Mouse (Mus musculus) 3T3-L1 (cell line): ENCODE results near the gene C8b.

Experiments used
- DNase-seq: peaks from one replicate; pipeline ENCODE4 v3.0.0-alpha.2; 2015; ENCODE audit warnings: low read depth, low spot score

The C8b gene

DNA sequence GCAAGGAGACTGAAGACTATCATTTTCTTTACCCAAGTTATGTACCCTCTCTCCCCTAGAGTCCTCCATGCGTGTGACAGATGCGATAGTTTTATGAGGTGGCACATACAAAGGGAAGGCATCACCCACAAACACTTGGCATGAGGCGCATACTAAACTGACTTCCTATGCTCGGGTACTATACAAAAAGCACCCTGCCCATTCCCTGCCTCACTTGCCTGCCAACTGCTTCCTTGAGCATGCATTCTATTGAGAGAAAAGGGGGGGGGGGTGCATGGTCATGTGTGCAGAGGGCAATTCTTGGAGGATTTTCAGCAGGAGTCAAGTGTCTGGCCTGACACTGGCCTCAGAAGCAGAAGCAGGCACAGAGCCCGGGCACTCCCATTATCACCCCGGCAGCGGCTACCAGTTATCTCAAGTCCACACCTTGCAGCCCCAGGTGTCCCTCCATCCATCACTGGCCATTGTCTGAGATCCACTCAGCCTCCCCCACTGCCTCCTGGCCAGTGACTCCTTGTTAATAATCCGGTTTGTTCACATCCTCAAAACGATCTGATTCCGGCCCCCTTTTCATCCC lies 44.7 kb downstream of the C8b start:
- no peak for DNase-seq

DNA sequence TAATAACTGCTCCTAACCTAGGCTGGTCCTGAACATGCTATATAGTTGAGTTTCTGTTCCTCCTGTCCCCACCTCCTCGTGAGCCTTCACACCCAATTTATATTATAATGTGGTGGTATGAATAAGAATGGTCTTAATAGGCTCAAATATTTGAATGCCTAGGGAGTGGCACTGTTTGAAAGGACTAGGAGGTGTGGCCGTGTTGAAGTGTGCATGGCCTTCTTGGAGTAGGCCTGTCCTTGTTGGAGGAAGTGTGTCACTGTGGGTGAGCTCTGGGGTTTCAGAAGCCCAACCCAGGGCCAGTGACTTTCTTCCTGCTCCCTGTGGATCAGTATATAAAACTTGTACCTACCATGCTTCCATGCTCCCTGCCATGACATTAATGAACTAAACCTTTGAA lies 47.5 kb downstream of the C8b start:
- DNase-seq, result no peak

- no peak for DNase-seq
Measured at GRCm38 (mm10) chr4:104816519-104817232, 50.6 kb downstream of the C8b start.

DNA sequence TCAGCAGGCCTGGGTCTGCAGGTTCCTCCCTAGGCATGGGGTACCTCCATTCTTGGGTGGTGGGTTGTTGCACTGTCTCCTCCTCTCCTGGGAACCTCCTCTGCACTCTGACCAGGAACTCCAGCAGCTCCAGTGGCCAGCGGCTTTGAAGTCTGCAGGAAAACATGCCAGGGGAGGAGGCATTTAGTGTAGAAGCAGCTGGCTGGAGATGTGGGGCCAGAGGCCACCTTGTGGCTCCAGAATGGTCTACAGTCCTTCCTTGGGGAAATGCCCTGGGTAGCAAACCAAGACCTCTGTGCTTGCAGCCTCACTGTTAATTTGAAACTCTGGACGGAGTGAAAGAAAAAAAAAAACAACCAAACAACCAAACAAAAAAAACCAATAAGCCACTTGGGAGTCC lies 51.4 kb downstream of the C8b start:
- no peak for DNase-seq

DNA sequence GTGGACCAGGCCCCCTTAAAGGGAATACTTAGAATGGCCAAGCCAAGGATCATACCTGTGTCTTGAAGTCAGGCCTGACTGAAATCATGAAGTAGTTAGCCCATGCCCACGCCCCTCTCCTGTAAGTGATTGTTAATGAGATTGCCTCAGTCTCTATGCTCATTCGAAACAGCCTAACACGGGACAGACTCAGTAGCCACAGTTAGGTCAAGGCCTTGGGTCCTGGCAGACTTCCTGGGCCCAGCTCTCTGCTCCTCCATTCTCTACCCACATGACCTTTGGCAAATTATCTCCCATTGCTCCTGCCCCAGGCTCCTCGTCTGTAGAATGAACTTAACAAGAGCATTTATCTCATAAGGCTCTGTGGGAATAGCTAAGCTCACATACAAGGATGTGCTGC lies 52.9 kb downstream of the C8b start:
- no peak for DNase-seq

DNA sequence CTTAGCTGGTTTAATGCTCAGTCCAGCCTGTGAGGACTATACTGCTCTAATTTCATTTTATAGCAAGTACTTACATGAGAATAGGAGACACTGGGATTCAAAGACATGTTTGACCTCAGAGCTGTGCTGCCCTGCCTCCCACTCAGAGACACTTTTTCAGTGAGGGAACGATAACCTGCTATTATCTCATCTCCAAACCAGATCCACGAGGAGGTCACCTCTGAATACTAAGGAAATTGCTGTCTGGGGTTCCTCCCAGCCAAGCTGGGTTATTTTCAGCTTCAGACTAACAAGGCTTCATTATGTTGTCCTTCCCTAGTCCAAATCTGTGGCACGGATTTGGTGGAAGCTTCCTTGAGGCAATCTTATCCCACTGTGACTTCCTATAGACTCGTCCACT lies 53.8 kb downstream of the C8b start:
- no peak for DNase-seq

- no peak for DNase-seq
Measured at GRCm38 (mm10) chr4:104823597-104824101, 57.5 kb downstream of the C8b start.

DNA sequence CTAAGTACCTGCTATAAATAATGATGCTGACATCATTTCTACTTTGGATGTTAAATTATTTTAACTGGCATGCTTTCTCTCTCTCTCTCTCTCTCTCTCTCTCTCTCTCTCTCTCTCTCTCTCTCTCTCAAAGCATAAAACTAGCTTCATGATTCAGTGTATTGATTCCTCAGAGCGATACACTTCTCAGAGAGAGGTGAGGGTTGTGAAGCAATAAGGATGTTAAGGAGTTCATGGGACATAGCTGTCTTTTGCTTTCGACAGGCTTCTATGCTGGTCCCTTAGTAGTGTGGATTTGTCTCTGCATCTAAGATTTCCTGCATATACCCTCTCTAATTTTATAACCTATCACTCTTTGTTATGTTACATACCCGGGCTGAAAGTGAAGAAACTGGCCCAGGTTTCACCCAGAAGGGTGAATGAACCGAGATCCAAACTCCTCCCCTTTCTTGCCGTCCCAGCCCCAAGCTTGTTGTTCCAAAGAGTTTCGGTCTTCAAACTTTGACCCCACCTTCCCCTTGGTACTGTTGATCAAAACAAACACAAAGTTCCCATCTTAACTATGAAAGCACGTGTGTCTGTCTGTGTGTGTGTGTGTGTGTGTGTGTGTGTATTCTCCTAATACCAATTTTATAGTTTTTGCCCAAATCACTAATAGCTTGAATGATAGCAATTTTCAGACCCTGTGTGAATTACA lies 58.4 kb downstream of the C8b start:
- DNase-seq, result no peak

GRCm38 (mm10) chr4:104828939-104829338 lies 62.8 kb downstream of the C8b start:
- no peak for DNase-seq

GRCm38 (mm10) chr4:104835096-104835495 lies 69.0 kb downstream of the C8b start:
- no peak for DNase-seq

DNA sequence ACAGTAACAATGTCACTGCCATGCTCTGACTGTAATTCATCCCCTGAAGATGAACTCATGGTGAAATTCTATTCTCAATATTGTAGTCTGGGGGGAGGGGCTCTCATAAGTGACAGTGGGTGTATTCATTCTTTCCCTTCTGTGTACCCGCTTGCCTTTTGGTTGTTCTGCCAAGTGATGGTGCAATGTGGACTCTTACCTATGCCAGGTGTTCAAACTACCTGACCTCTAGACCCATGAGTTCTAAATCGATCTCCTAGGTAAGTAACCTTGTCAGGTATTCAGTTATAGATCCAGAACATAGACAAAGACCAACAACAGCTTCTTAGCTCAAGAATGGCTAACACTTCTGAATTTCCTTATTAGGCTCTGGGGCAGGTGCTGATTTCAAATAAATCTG lies 72.2 kb downstream of the C8b start:
- no peak for DNase-seq

- DNase-seq, result no peak
Measured at GRCm38 (mm10) chr4:104842204-104842603, 76.1 kb downstream of the C8b start.

GRCm38 (mm10) chr4:104843546-104843945 lies 77.4 kb downstream of the C8b start:
- no peak for DNase-seq
